Mouse (Mus musculus) liver, embryonic 15.5 days (tissue): ENCODE data around the gene Rpe. TPM values are rescaled to one million over a fixed set of nuclear protein-coding genes. Genes with fewer than 3 reads are reported as not detected.
A peak's percentile ranks its signal among the peaks of the same experiment; 100 is the strongest.

Source experiments
- ATAC-seq: fragments of 200-750 bp; cut with Nextera tagmentation; 2 replicates; pipeline ENCODE4 v1.8.0; 2017; ENCODE audit warnings: moderate number of reproducible peaks, mild to moderate bottlenecking, moderate library complexity; ENCODE audit not compliant: insufficient read depth
- H3K27ac ChIP-seq: fragments of 300-500 bp; sonication (generic); replicated peaks from 2 replicates; pipeline ENCODE4 v1.5.1; 2015; ENCODE audit warnings: mild to moderate bottlenecking, inconsistent platforms
- H3K27me3 ChIP-seq: fragments of 300-500 bp; sonication (generic); 2 replicates; pipeline ENCODE4 v1.6.1; 2015; ENCODE audit warnings: mild to moderate bottlenecking, inconsistent platforms
- H3K36me3 ChIP-seq: fragments of 300-500 bp; sonication (generic); replicated peaks from 2 replicates; pipeline ENCODE4 v1.6.1; 2015; ENCODE audit warnings: moderate library complexity, mild to moderate bottlenecking, inconsistent platforms
- H3K4me1 ChIP-seq: fragments of 300-500 bp; sonication (generic); replicated peaks from 2 replicates; pipeline ENCODE4 v1.6.1; 2015; ENCODE audit warnings: inconsistent platforms
- H3K4me2 ChIP-seq: fragments of 300-500 bp; sonication (generic); 2 replicates; pipeline ENCODE4 v1.6.1; 2015; ENCODE audit warnings: moderate library complexity, mild to moderate bottlenecking, inconsistent platforms
- H3K4me3 ChIP-seq: fragments of 300-500 bp; sonication (generic); replicated peaks from 2 replicates; pipeline ENCODE4 v1.5.1; 2015; ENCODE audit warnings: mild to moderate bottlenecking, inconsistent platforms
- H3K9ac ChIP-seq: fragments of 300-500 bp; sonication (generic); 2 replicates; pipeline ENCODE4 v1.6.1; 2015; ENCODE audit warnings: moderate library complexity, mild to moderate bottlenecking, inconsistent platforms
- H3K9me3 ChIP-seq: fragments of 300-500 bp; sonication (generic); replicated peaks from 2 replicates; pipeline ENCODE4 v1.6.1; 2016; ENCODE audit warnings: inconsistent platforms
- WGBS: fragments of 180-500 bp; shearing (Covaris S2); methylation state at CpG from one replicate; pipeline ENCODE4 v1.1.7; 2015; ENCODE audit warnings: mixed read lengths; ENCODE audit not compliant: insufficient replicate concordance; 5-methylcytosine and 5-hydroxymethylcytosine counted together
- polyA plus RNA-seq: library from polyadenylated mRNA; unstranded; fragments of >200 nt; fragmentation: Nextera tagmentation; extraction: Ambion mirVana; gene quantifications from 2 replicates; pipeline ENCODE4 v1.2.1, GENCODE M21; 2015

Rpe gene
- polyA plus RNA-seq = 24.0 and 26.9 TPM in 2 replicates

- Histone ChIP-seq H3K4me3 (peak within 1 kb of the TSS; percentile 95), H3K27ac (peak within 1 kb of the TSS; percentile 81), H3K27me3 (no peaks in the 10 kb centered on the region), H3K4me2 (peak within 1 kb of the TSS; percentile 79), H3K36me3 (peaks cover 7% of the 10 kb centered on the region; the same call in 1 of the 2 replicates), H3K9ac (peak within 1 kb of the TSS; percentile 83), H3K9me3 (no peaks in the 10 kb centered on the region), H3K4me1 (peaks cover 34% of the 10 kb centered on the region)
- ATAC-seq = peak; percentile 99
- WGBS = under 1% methylated on average over 73 of the region's 73 CpGs
These were observed at the start of gene Rpe for GRCm38 (mm10) chr1:66700693-66701575. Rpe (plus strand) TSS chr1:66700831.

GRCm38 (mm10) chr1:66655119-66655746 lies 45.4 kb upstream of the Rpe start:
- ATAC-seq = no peak
- no peak overlapping the region for H3K4me2 ChIP-seq
- no peaks in the 10 kb centered on the region for H3K36me3 ChIP-seq
- 59% methylated on average over 4 of the region's 4 CpGs for WGBS
- no peak overlapping the region for H3K4me3 ChIP-seq
- H3K4me1 ChIP-seq = no peaks in the 10 kb centered on the region
- H3K27ac ChIP-seq = no peak overlapping the region
- H3K9ac ChIP-seq = no peak overlapping the region
- no peaks in the 10 kb centered on the region for H3K27me3 ChIP-seq
- H3K9me3 ChIP-seq = no peaks in the 10 kb centered on the region

- no peaks in the 10 kb centered on the region for H3K9me3 ChIP-seq
- no peak for ATAC-seq
- no peak overlapping the region for H3K27ac ChIP-seq
- no peak overlapping the region for H3K4me2 ChIP-seq
- no peaks in the 10 kb centered on the region for H3K4me1 ChIP-seq
- H3K9ac ChIP-seq = no peak overlapping the region
- no peaks in the 10 kb centered on the region for H3K27me3 ChIP-seq
- H3K4me3 ChIP-seq = no peak overlapping the region
- H3K36me3 ChIP-seq = no peaks in the 10 kb centered on the region
These were observed 44.9 kb upstream of the Rpe start for GRCm38 (mm10) chr1:66655747-66656119.

GRCm38 (mm10) chr1:66671475-66671874 lies 29.2 kb upstream of the Rpe start:
- Histone ChIP-seq H3K27ac (no peak overlapping the region), H3K9ac (no peak overlapping the region), H3K4me3 (no peak overlapping the region), H3K4me2 (no peak overlapping the region), H3K36me3 (no peaks in the 10 kb centered on the region), H3K27me3 (no peaks in the 10 kb centered on the region), H3K4me1 (no peaks in the 10 kb centered on the region), H3K9me3 (no peaks in the 10 kb centered on the region)
- WGBS = 49% methylated on average over 7 of the region's 7 CpGs
- ATAC-seq = no peak

- Histone ChIP-seq H3K36me3 (no peaks in the 10 kb centered on the region), H3K4me3 (no peak overlapping the region), H3K4me1 (no peaks in the 10 kb centered on the region), H3K27ac (no peak overlapping the region), H3K9ac (no peak overlapping the region), H3K9me3 (no peaks in the 10 kb centered on the region), H3K4me2 (no peak overlapping the region), H3K27me3 (no peaks in the 10 kb centered on the region)
- ATAC-seq = no peak
- WGBS = 58% methylated on average over 7 of the region's 7 CpGs
These were observed 27.8 kb upstream of the Rpe start for GRCm38 (mm10) chr1:66672812-66673211.

- whole genome bisulfite sequencing = 68% methylated on average over 14 of the region's 14 CpGs
- no peak overlapping the region for H3K4me2 ChIP-seq
- no peak overlapping the region for H3K4me3 ChIP-seq
- no peaks in the 10 kb centered on the region for H3K36me3 ChIP-seq
- ATAC-seq = no peak
- H3K9me3 ChIP-seq = no peaks in the 10 kb centered on the region
- H3K27ac ChIP-seq = no peak overlapping the region
- no peaks in the 10 kb centered on the region for H3K4me1 ChIP-seq
- no peaks in the 10 kb centered on the region for H3K27me3 ChIP-seq
- H3K9ac ChIP-seq = no peak overlapping the region
These were observed 22.7 kb upstream of the Rpe start for GRCm38 (mm10) chr1:66677928-66678327.

GRCm38 (mm10) chr1:66678662-66679061 lies 22.0 kb upstream of the Rpe start:
- H3K4me3 ChIP-seq = no peak overlapping the region
- H3K9ac ChIP-seq = no peak overlapping the region
- H3K9me3 ChIP-seq = no peaks in the 10 kb centered on the region
- ATAC-seq = no peak
- H3K27ac ChIP-seq = no peak overlapping the region
- no peaks in the 10 kb centered on the region for H3K27me3 ChIP-seq
- no peak overlapping the region for H3K4me2 ChIP-seq
- no peaks in the 10 kb centered on the region for H3K36me3 ChIP-seq
- 39% methylated on average over 2 of the region's 2 CpGs for WGBS
- no peaks in the 10 kb centered on the region for H3K4me1 ChIP-seq

- 72% methylated on average over 5 of the region's 5 CpGs for WGBS
- H3K4me1 ChIP-seq = no peaks in the 10 kb centered on the region
These were observed 17.7 kb upstream of the Rpe start for GRCm38 (mm10) chr1:66682974-66683373.

GRCm38 (mm10) chr1:66691772-66692171 lies 8.9 kb upstream of the Rpe start:
- ATAC-seq = no peak
- H3K27ac ChIP-seq = no peak overlapping the region
- no peak overlapping the region for H3K9ac ChIP-seq
- no peaks in the 10 kb centered on the region for H3K27me3 ChIP-seq
- no peak overlapping the region for H3K4me2 ChIP-seq
- H3K36me3 ChIP-seq = no peaks in the 10 kb centered on the region
- no peaks in the 10 kb centered on the region for H3K9me3 ChIP-seq
- WGBS = 47% methylated on average over 3 of the region's 3 CpGs
- no peaks in the 10 kb centered on the region for H3K4me1 ChIP-seq
- H3K4me3 ChIP-seq = no peak overlapping the region

More at GRCm38 (mm10) chr1:66682974-66683373, 17.7 kb upstream of the Rpe start:
- H3K36me3 ChIP-seq = no peaks in the 10 kb centered on the region
- no peak overlapping the region for H3K4me3 ChIP-seq
- no peaks in the 10 kb centered on the region for H3K9me3 ChIP-seq
- H3K27ac ChIP-seq = no peak overlapping the region
- no peak for ATAC-seq
- H3K27me3 ChIP-seq = no peaks in the 10 kb centered on the region
- H3K4me2 ChIP-seq = no peak overlapping the region
- H3K9ac ChIP-seq = no peak overlapping the region

- no peak overlapping the region for H3K9ac ChIP-seq
- no peaks in the 10 kb centered on the region for H3K9me3 ChIP-seq
- no peak for ATAC-seq
- no peak overlapping the region for H3K4me2 ChIP-seq
- no peaks in the 10 kb centered on the region for H3K27me3 ChIP-seq
- H3K27ac ChIP-seq = no peak overlapping the region
- no peak overlapping the region for H3K4me3 ChIP-seq
- H3K4me1 ChIP-seq = no peaks in the 10 kb centered on the region
- WGBS = 55% methylated on average over 1 of the region's 1 CpGs
- no peaks in the 10 kb centered on the region for H3K36me3 ChIP-seq
These were observed 8.3 kb upstream of the Rpe start for GRCm38 (mm10) chr1:66692308-66692707.

GRCm38 (mm10) chr1:66692780-66693392 lies 7.7 kb upstream of the Rpe start:
- Histone ChIP-seq H3K27me3 (no peaks in the 10 kb centered on the region), H3K36me3 (no peaks in the 10 kb centered on the region)

More at GRCm38 (mm10) chr1:66692780-66693392, 7.7 kb upstream of the Rpe start:
- H3K4me3 ChIP-seq = no peak overlapping the region
- H3K4me1 ChIP-seq = no peaks in the 10 kb centered on the region
- H3K27ac ChIP-seq = no peak overlapping the region
- H3K4me2 ChIP-seq = no peak overlapping the region
- H3K9me3 ChIP-seq = no peaks in the 10 kb centered on the region
- no peak overlapping the region for H3K9ac ChIP-seq
- no peak for ATAC-seq
- 76% methylated on average over 8 of the region's 8 CpGs for WGBS
